Mouse (Mus musculus) forebrain, embryonic 14.5 days (tissue): ENCODE data around the gene Zfp367. TPM values are rescaled to one million over a fixed set of nuclear protein-coding genes. Genes with fewer than 3 reads are reported as not detected.
A peak's percentile ranks its signal among the peaks of the same experiment; 100 is the strongest.

Experiments
- ATAC-seq: fragments of 200-750 bp; cut with Nextera tagmentation; 2 replicates; pipeline ENCODE4 v1.8.0; 2017; ENCODE audit warnings: mild to moderate bottlenecking, moderate library complexity
- DNase-seq: peaks from one replicate; pipeline ENCODE4 v3.0.0-alpha.2; 2015; ENCODE audit warnings: low spot score
- H3K27ac ChIP-seq: fragments of 300-500 bp; sonication (generic); 2 replicates; pipeline ENCODE4 v1.5.1; 2014; ENCODE audit warnings: low read depth, mild to moderate bottlenecking, control low read depth, low read length, moderate library complexity
- H3K27me3 ChIP-seq: fragments of 300-500 bp; sonication (generic); replicated peaks from 2 replicates; pipeline ENCODE4 v1.6.1; 2014; ENCODE audit warnings: low read length, control low read depth, mixed read lengths; ENCODE audit not compliant: control insufficient read depth, insufficient read depth
- H3K36me3 ChIP-seq: fragments of 300-500 bp; sonication (generic); 2 replicates; pipeline ENCODE4 v1.6.1; 2014; ENCODE audit warnings: low read length, control low read depth; ENCODE audit not compliant: control insufficient read depth, insufficient read depth
- H3K4me1 ChIP-seq: fragments of 300-500 bp; sonication (generic); 2 replicates; pipeline ENCODE4 v1.6.1; 2014; ENCODE audit warnings: antibody characterized with exemption, low read length, control low read depth; ENCODE audit not compliant: control insufficient read depth, insufficient read depth
- H3K4me2 ChIP-seq: fragments of 300-500 bp; sonication (generic); 2 replicates; pipeline ENCODE4 v1.6.1; 2014; ENCODE audit warnings: mild to moderate bottlenecking, control low read depth, low read length
- H3K4me3 ChIP-seq: fragments of 300-500 bp; sonication (generic); 2 replicates; pipeline ENCODE4 v1.5.1; 2014; ENCODE audit warnings: low read depth, low read length, control low read depth
- H3K9ac ChIP-seq: fragments of 300-500 bp; sonication (generic); 2 replicates; pipeline ENCODE4 v1.6.1; 2014; ENCODE audit warnings: mild to moderate bottlenecking, low read length, control low read depth, moderate library complexity
- H3K9me3 ChIP-seq: fragments of 300-500 bp; sonication (generic); replicated peaks from 2 replicates; pipeline ENCODE4 v1.6.1; 2016; ENCODE audit warnings: low read length, control low read depth, mixed read lengths; ENCODE audit not compliant: control insufficient read depth
- WGBS: fragments of 180-500 bp; shearing (Covaris S2); extraction: QIAGEN DNeasy Blood & Tissue Kit; methylation state at CpG from one replicate; pipeline ENCODE4 v1.1.7; 2014; 5-methylcytosine and 5-hydroxymethylcytosine counted together
- polyA plus RNA-seq: library from polyadenylated mRNA; unstranded; fragments of >200 nt; fragmentation: Nextera tagmentation; extraction: Ambion mirVana; gene quantifications from 2 replicates; pipeline ENCODE4 v1.2.1, GENCODE M21; 2014

The Zfp367 gene
- polyA plus RNA-seq, 1 experiment from 2014 or later, result 15.0 TPM

DNA sequence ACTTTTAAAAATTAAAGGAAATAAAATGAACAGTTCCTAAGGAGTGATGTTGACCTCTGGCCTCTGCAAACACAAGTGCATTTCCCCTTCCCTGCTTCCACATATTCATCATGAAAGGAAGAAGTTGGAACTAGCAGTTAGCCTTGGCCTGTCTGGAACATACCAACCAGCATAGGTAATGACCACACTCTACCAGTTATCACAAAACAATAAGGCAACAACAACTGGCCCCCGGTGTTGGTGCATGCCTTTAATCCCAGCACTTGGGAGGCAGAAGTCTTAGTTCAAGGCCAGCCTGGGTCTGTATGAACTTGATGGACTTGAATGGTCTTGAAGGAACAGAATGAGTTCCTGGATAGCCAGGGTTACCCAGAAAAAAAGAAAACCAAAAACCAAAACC, 42.6 kb downstream of the Zfp367 start:
- Histone ChIP-seq H3K4me2 (no peak overlapping the region), H3K4me3 (no peak overlapping the region)

DNA sequence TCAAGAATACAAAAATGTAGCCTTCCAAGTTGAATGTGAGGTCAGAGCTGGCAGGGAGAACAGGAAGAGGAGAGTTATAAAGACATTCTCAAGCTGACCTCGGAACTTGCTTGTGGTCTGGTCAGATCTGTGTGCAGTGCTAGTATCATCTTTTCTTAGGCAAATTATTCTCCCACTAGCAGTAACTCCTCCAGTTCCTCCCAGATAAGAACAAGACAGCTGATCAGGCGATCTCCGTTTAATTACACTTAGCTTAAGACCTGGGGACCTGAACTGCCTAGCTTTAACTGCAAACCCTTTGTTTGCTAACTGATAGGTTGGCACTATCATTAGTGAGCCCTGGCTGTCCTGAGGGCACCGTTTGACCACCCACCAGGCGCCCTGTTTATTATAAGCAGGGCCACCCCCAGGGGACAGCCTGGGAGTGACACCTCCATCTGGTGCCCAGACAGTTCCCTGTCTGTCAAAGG, 44.6 kb downstream of the Zfp367 start:
- H3K27me3 ChIP-seq, result no peaks in the 10 kb centered on the region
- DNase-seq (no peak), ATAC-seq (no peak)
- no peak overlapping the region for H3K4me2 ChIP-seq
- H3K36me3 ChIP-seq, result no peaks in the 10 kb centered on the region
- WGBS, result 32% methylated on average over 5 of the region's 5 CpGs
- no peak overlapping the region for H3K9ac ChIP-seq
- no peaks in the 10 kb centered on the region for H3K9me3 ChIP-seq
- H3K27ac ChIP-seq, result no peak overlapping the region
- no peak overlapping the region for H3K4me3 ChIP-seq
- H3K4me1 ChIP-seq, result peaks cover 3% of the 10 kb centered on the region; the same call in 1 of the 2 replicates

More for the DNA sequence above, 42.6 kb downstream of the Zfp367 start:
- Histone ChIP-seq H3K9me3 (no peaks in the 10 kb centered on the region), H3K9ac (no peak overlapping the region), H3K4me1 (peaks cover 3% of the 10 kb centered on the region; the same call in 1 of the 2 replicates), H3K36me3 (no peaks in the 10 kb centered on the region), H3K27me3 (no peaks in the 10 kb centered on the region), H3K27ac (no peak overlapping the region)
- WGBS, result 90% methylated on average over 1 of the region's 1 CpGs
- ATAC-seq (no peak), DNase-seq (no peak)

DNA sequence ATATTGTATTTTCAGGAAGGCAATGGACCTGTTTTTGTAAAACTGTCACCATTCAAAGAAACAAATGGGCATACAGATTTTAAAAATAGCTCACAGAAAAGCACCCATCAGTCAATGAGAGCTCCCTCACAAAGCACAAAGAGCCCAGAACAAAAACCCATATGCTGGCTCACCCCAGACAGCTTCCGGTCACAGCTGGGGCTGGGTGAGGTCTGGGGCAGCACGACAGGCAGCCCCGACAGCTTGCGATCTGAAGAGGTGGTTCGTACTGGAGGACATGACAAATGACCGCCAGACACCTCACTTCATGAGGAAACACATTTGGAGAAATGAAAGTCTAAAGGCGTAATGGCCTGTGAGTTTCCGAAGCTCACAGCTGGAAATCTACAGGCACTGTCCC, 45.5 kb downstream of the Zfp367 start:
- DNase-seq (peak; percentile 21), ATAC-seq (peak; percentile 61; the same call in 1 of the 2 replicates)
- WGBS, result 20% methylated on average over 8 of the region's 8 CpGs

DNA sequence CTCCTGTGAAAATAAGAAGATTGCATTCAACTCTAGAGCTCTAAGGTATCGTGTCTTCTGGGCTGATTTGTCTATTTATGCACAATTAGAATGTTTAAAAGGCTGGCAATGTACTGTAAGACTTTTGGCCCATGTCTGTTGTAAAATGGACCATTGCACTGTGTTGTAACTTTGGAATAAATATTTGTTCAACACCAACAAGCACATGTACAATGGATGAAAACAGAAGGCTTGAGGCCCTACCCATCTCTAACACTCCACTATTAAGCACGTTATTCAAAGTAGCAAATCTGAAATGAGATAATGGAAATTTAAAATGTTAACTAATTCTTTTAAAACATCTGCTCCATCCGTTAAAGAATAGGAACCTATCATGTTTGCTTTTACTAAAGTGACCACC, 45.9 kb downstream of the Zfp367 start:
- Histone ChIP-seq H3K27me3 (no peaks in the 10 kb centered on the region), H3K4me1 (peaks cover 3% of the 10 kb centered on the region; the same call in 1 of the 2 replicates), H3K9ac (no peak overlapping the region), H3K36me3 (no peaks in the 10 kb centered on the region), H3K4me2 (no peak overlapping the region), H3K27ac (no peak overlapping the region), H3K4me3 (no peak overlapping the region), H3K9me3 (no peaks in the 10 kb centered on the region)
- DNase-seq, result no peak
- WGBS, result 42% methylated on average over 3 of the region's 3 CpGs
- no peak for ATAC-seq

More for the DNA sequence above, 45.5 kb downstream of the Zfp367 start:
- H3K4me2 ChIP-seq, result 0 out of 2 replicates have a peak overlapping the region, but pooled peaks have one; percentile 23
- no peak overlapping the region for H3K9ac ChIP-seq
- no peaks in the 10 kb centered on the region for H3K27me3 ChIP-seq
- H3K27ac ChIP-seq, result no peak overlapping the region
- H3K9me3 ChIP-seq, result no peaks in the 10 kb centered on the region
- H3K36me3 ChIP-seq, result no peaks in the 10 kb centered on the region
- H3K4me3 ChIP-seq, result no peak overlapping the region
- peaks cover 3% of the 10 kb centered on the region; the same call in 1 of the 2 replicates for H3K4me1 ChIP-seq

DNA sequence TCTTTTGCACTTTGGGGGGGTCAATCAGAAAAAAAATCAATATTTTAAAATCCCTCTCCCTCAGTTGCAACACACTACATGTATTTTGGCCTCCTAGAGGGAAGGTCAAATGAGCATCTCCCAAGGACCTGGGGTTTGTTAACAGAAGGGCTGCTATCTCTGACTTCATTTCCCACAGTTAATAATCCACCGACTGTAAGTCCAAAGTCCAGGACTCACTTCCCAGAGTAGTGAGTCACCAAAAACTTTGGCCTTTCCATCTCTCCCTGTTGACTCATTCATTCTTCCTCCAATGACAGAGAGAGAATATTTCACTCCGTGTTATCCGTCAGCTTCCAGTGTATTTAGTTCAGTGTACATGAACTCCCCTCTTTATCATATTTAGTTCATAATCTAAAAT, 47.3 kb downstream of the Zfp367 start:
- Histone ChIP-seq H3K9ac (no peak overlapping the region), H3K4me1 (peaks cover 3% of the 10 kb centered on the region; the same call in 1 of the 2 replicates), H3K4me3 (no peak overlapping the region), H3K27ac (no peak overlapping the region), H3K36me3 (no peaks in the 10 kb centered on the region), H3K4me2 (no peak overlapping the region), H3K27me3 (no peaks in the 10 kb centered on the region), H3K9me3 (no peaks in the 10 kb centered on the region)
- ATAC-seq (no peak), DNase-seq (no peak)
- WGBS, result 94% methylated on average over 3 of the region's 3 CpGs

DNA sequence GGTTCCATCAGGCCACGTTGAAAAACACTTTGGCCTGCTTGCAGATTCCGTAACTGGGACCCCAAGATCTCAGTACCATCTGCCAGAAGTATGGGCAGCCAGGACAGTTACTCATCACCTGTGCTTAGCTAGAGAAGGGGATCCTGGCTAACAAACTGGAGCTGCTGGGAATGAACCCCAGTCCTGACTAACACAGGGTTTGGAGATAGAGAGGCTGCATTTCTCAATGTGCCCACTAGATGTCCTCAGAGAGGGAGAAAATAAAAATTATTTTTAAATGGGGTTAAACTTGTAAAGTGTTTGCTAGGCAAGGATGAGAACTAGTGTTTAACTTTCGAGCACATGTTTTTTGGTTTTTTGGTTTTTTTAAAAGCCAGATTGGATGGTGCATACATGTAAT, 52.8 kb downstream of the Zfp367 start:
- peak; percentile 42; the same call in 1 of the 2 replicates for ATAC-seq
- peak; percentile 67 for DNase-seq
- Histone ChIP-seq H3K4me2 (no peak overlapping the region), H3K4me3 (no peak overlapping the region), H3K27me3 (no peaks in the 10 kb centered on the region), H3K36me3 (no peaks in the 10 kb centered on the region), H3K4me1 (no peaks in the 10 kb centered on the region), H3K27ac (no peak overlapping the region), H3K9me3 (no peaks in the 10 kb centered on the region), H3K9ac (no peak overlapping the region)
- 75% methylated on average over 3 of the region's 3 CpGs for whole genome bisulfite sequencing

DNA sequence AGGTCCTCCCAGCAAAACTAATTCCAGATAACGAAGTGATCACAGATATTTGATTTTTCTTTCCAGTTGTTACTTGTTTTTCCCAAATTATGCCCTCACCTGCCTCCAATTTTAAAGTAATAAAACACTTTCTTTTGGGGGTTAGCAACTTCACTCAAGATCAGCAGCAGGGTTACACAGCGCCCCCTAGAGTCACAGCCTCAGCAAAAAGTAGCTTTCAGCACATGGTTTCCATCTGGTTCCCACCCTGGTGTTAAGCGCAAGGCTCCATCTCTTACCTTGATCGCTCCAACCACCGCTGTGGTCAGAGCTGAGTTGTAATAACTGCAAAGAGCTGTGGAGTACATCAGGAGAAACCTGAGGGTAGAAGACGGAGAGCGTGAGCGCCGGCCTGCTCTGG, 54.0 kb downstream of the Zfp367 start:
- DNase-seq (no peak), ATAC-seq (no peak)
- Histone ChIP-seq H3K9ac (no peak overlapping the region), H3K9me3 (no peaks in the 10 kb centered on the region), H3K4me1 (no peaks in the 10 kb centered on the region), H3K36me3 (no peaks in the 10 kb centered on the region), H3K4me2 (no peak overlapping the region), H3K27ac (no peak overlapping the region), H3K4me3 (no peak overlapping the region), H3K27me3 (no peaks in the 10 kb centered on the region)
- 74% methylated on average over 9 of the region's 9 CpGs for WGBS

DNA sequence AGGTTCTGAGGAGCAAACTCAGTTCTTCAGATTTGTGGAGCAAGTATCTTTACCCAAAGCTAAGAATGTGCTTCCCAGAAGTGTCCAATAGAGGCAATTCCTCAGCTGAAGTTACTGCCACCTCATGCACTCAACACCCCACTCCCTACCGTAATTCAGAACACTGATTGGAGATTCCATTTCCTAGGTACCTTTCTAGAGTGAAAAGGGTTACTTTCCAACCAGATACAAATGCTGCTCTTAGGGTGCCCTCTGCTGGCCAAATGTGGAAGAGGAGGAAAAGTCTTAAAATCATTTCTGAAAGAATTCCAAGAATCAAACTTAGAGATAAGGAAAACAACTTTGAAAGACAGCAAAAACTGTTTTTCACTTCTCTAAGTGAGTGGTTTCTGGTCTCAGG, 59.7 kb downstream of the Zfp367 start:
- WGBS, result 9% methylated on average over 1 of the region's 1 CpGs
- H3K4me3 ChIP-seq, result no peak overlapping the region
- H3K36me3 ChIP-seq, result no peaks in the 10 kb centered on the region
- no peak overlapping the region for H3K4me2 ChIP-seq
- H3K9ac ChIP-seq, result no peak overlapping the region
- H3K27me3 ChIP-seq, result no peaks in the 10 kb centered on the region
- H3K27ac ChIP-seq, result no peak overlapping the region
- ATAC-seq, result 0 out of 2 replicates have a peak, but pooled peaks have one; percentile 48
- no peaks in the 10 kb centered on the region for H3K4me1 ChIP-seq
- DNase-seq, result peak; percentile 80
- no peaks in the 10 kb centered on the region for H3K9me3 ChIP-seq

DNA sequence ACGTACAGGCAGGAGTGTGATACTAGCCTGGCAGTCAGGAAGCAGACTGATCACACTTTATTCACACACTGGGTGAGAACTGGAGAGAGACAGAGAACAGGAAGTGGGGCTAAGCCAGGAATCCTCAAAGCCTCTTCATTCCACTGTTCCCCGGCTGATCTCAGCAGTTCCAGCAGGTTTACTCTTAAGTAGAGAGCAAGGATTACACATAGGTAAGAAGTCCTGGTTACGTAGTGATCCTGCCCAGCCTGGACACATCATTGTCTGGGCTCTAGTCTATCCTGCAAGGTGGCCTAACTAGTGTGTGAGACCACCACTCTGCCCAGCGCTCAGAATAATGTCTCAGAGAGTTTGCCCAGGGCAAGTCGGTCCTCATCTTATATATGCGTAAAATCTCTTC, 60.2 kb downstream of the Zfp367 start:
- ATAC-seq (no peak), DNase-seq (no peak)
- no peaks in the 10 kb centered on the region for H3K27me3 ChIP-seq
- no peak overlapping the region; the same call in 1 of the 2 replicates for H3K9ac ChIP-seq
- 71% methylated on average over 6 of the region's 6 CpGs for WGBS
- H3K9me3 ChIP-seq, result no peaks in the 10 kb centered on the region
- H3K4me3 ChIP-seq, result no peak overlapping the region
- no peaks in the 10 kb centered on the region for H3K36me3 ChIP-seq
- H3K4me2 ChIP-seq, result no peak overlapping the region
- no peak overlapping the region for H3K27ac ChIP-seq
- no peaks in the 10 kb centered on the region for H3K4me1 ChIP-seq
